Mouse (Mus musculus) CD4-positive helper T cell, adult 2 months (primary cell): ENCODE data around the gene Rps10.
A peak's percentile ranks its signal among the peaks of the same experiment; 100 is the strongest.
"Not testable (repeated sequence)": the region's sequence is repeated elsewhere in the genome, so short reads cannot be mapped to it uniquely, and the experiment has no call there.

Experiments used
- DNase-seq: peaks from one replicate; pipeline ENCODE4 v3.0.0-alpha.2; 2012; ENCODE audit warnings: low read depth, missing footprints, low spot score

The Rps10 gene

GRCm38 (mm10) chr17:27644572-27644971 lies 8.1 kb upstream of the Rps10 start:
- no peak for DNase-seq

GRCm38 (mm10) chr17:27643756-27644155 lies 7.3 kb upstream of the Rps10 start:
- no peak for DNase-seq

GRCm38 (mm10) chr17:27643101-27643500 lies 6.6 kb upstream of the Rps10 start:
- no peak for DNase-seq

- no peak for DNase-seq
These were observed 6.1 kb upstream of the Rps10 start for GRCm38 (mm10) chr17:27642491-27643062.

GRCm38 (mm10) chr17:27639851-27640250 lies 3.4 kb upstream of the Rps10 start:
- DNase-seq: not testable (repeated sequence)

GRCm38 (mm10) chr17:27638921-27639332 lies 2.5 kb upstream of the Rps10 start:
- peak; percentile 44 for DNase-seq

GRCm38 (mm10) chr17:27637333-27637732 lies 864 bp upstream of the Rps10 start:
- DNase-seq: no peak

- DNase-seq: not testable (repeated sequence)
These were observed 930 bp downstream of the Rps10 start for GRCm38 (mm10) chr17:27635575-27635903.

- DNase-seq: peak; percentile 95
These were observed 1.4 kb downstream of the Rps10 start, which contains the start of gene RPS10-NUDT3 for GRCm38 (mm10) chr17:27634871-27635574. Gene RPS10-NUDT3 (minus strand): TSS chr17:27635222.

- peak; percentile 77 for DNase-seq
These were observed 7.0 kb downstream of the Rps10 start for GRCm38 (mm10) chr17:27629249-27630020.

GRCm38 (mm10) chr17:27628376-27628775 lies 8.1 kb downstream of the Rps10 start:
- DNase-seq: no peak

- DNase-seq: peak; percentile 31
These were observed 9.0 kb downstream of the Rps10 start for GRCm38 (mm10) chr17:27627451-27627850.

- DNase-seq: no peak
These were observed 9.8 kb downstream of the Rps10 start for GRCm38 (mm10) chr17:27626681-27627080.

GRCm38 (mm10) chr17:27625455-27626251 lies 10.8 kb downstream of the Rps10 start:
- DNase-seq: no peak

GRCm38 (mm10) chr17:27623360-27624326 lies 12.8 kb downstream of the Rps10 start, which contains the start of gene Nudt3:
Gene Nudt3 (minus strand): TSS chr17:27623495.
- DNase-seq: peak; percentile 96

- DNase-seq: no peak
These were observed 13.7 kb downstream of the Rps10 start for GRCm38 (mm10) chr17:27622611-27623359.

- DNase-seq: no peak
These were observed 14.6 kb downstream of the Rps10 start for GRCm38 (mm10) chr17:27621705-27622531.

GRCm38 (mm10) chr17:27621161-27621560 lies 15.3 kb downstream of the Rps10 start:
- no peak for DNase-seq

GRCm38 (mm10) chr17:27615388-27615787 lies 21.1 kb downstream of the Rps10 start:
- DNase-seq: no peak
